Mouse (Mus musculus) cortical plate, adult 2 months (tissue): ENCODE measurements at regions not wholly inside any gene's neighbourhood (a gene's known extent, or its start where the extent isn't known, plus 50 kb on each side); places are given as distances from the start of the nearest gene placed in this dataset.

Experiments
- CTCF ChIP-seq: fragments of 200-500 bp; IDR thresholded peaks from 2 replicates; pipeline ENCODE4 v1.5.1; 2011; ENCODE audit warnings: mild to moderate bottlenecking, control low read depth, low read length; ENCODE audit not compliant: insufficient read depth; ENCODE audit errors: extremely low read depth
- POLR2A ChIP-seq: fragments of 200-500 bp; IDR thresholded peaks from 2 replicates; pipeline ENCODE4 v1.6.1; 2011; ENCODE audit warnings: mild to moderate bottlenecking, low read length, control low read depth; ENCODE audit not compliant: insufficient read depth; ENCODE audit errors: extremely low read depth

DNA sequence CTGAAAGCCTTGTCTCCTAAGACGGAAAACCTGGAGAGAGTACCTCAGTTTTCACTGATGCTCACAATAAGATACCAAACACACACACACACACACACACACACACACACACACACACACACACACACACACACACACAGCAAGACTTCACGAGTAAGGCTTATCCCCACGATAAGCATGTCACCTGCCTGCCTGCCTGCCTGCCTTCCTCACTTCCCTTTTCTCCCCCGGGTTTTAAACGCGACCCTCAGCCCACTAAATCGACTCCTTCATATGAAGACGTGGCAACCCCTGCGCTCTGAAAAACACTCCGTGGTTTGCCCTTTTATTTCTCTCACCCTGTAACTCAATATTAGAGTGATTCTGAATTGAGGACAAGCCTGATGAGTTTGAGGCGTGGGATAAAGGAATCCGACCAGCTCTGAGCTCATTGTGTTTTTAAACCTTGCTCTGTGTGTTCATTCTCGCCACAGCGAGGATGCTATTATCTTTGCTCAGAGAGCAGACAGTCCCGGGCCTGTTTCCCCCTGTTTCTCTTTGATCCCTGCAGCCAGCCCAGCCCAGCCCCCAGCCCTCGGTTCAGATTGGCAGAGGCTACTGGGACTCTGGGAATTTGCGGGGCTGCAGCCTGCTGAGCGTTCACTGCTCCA is 63.1 kb upstream of the Cxadr start:
- TF ChIP-seq CTCF = no peak
- no peak for TF ChIP-seq POLR2A
